Mouse (Mus musculus) heart, adult 2 months (tissue): Measurements from ENCODE around the gene Dlg1. TPM values are rescaled to one million over a fixed set of nuclear protein-coding genes. Genes with fewer than 3 reads are reported as not detected.
A peak's percentile ranks its signal among the peaks of the same experiment; 100 is the strongest.

Experiments used
- DNase-seq, 2 experiments: peaks; one replicate each; pipeline ENCODE4 v3.0.0; 2021
- H3K27ac ChIP-seq: fragments of 200-600 bp; 2 replicates; pipeline ENCODE4 v1.8.1; 2022
- H3K27me3 ChIP-seq: fragments of 200-500 bp; 2 replicates; pipeline ENCODE4 v1.6.1; 2012; ENCODE audit warnings: mild to moderate bottlenecking, low read length, inconsistent platforms, mixed read lengths; ENCODE audit not compliant: control insufficient read depth, insufficient read depth
- H3K36me3 ChIP-seq: fragments of 200-500 bp; 2 replicates; pipeline ENCODE4 v1.6.1; 2012; ENCODE audit warnings: low read length, inconsistent platforms; ENCODE audit not compliant: control insufficient read depth, insufficient read depth
- H3K4me1 ChIP-seq: fragments of 200-500 bp; 2 replicates; pipeline ENCODE4 v1.6.1; 2011; ENCODE audit warnings: low read length; ENCODE audit not compliant: control insufficient read depth, insufficient read depth
- H3K4me3 ChIP-seq: fragments of 200-600 bp; 2 replicates; pipeline ENCODE4 v1.8.1; 2022
- H3K79me2 ChIP-seq: fragments of 200-500 bp; replicated peaks from 2 replicates; pipeline ENCODE4 v1.6.1; 2012; ENCODE audit warnings: mild to moderate bottlenecking, inconsistent platforms, low read length, moderate library complexity, mixed read lengths; ENCODE audit not compliant: control insufficient read depth, insufficient read depth
- H3K9ac ChIP-seq: fragments of 200-500 bp; 2 replicates; pipeline ENCODE4 v1.6.1; 2012; ENCODE audit warnings: low read depth, mild to moderate bottlenecking, control low read depth, inconsistent platforms, low read length, mixed read lengths
- CTCF ChIP-seq: fragments of 200-600 bp; IDR thresholded peaks from 2 replicates; pipeline ENCODE4 v1.8.1; 2022; ENCODE audit warnings: antibody characterized with exemption, mild to moderate bottlenecking, moderate library complexity
- EP300 ChIP-seq: fragments of 200-500 bp; IDR thresholded peaks from 2 replicates; pipeline ENCODE4 v1.6.1; 2011; ENCODE audit warnings: low read depth, low read length, control low read depth; ENCODE audit not compliant: insufficient read depth
- POLR2A ChIP-seq: fragments of 200-500 bp; IDR thresholded peaks from 2 replicates; pipeline ENCODE4 v1.6.1; 2011; ENCODE audit warnings: mild to moderate bottlenecking, low read depth, low read length, control low read depth; ENCODE audit not compliant: insufficient read depth
- WGBS: fragments of 180-500 bp; shearing (Covaris S2); methylation state at CpG from one replicate; pipeline ENCODE4 v1.1.7; 2018; 5-methylcytosine and 5-hydroxymethylcytosine counted together
- intact Hi-C: fragments of 180-260 bp; cut with DNase I; formaldehyde crosslinking; loops from one replicate; pipeline ENCODE4 v1.15.1; 2025
- polyA plus RNA-seq: library from polyadenylated mRNA; depleted of rRNA; stranded (reverse); fragments of >200 nt; gene quantifications from 2 replicates; pipeline ENCODE4 v1.2.3, GENCODE M21; 2012
- total RNA-seq, 2 experiments: library from RNA; stranded (reverse); gene quantifications; 2 replicates each; pipeline ENCODE4 v1.2.3; 2021

The Dlg1 gene
- total and polyA plus RNA-seq, 3 experiments, result 14.9 to 61.9 (median 56.2) TPM

DNA sequence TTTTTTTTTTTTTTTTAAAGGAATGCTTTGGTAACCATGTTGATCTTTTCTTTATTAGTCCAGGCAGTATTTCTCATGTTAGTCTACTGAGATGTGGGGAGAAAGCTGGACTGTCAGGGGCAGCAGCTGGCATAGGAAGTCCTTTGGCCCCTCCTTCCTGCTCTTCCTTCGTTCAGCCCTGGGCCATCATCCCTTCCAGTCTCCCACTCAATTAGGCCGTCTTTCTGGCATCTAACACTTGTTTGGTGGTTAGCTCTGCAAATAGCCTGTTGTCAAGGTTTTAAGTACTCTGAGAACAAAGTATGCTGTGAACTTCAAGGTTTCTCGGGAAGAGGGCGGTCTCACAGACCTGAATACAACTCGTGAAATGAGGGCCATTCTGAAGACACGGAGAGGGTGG is 12.5 kb upstream of the Dlg1 start:
- Histone ChIP-seq H3K9ac (no peak overlapping the region), H3K4me3 (no peak overlapping the region), H3K4me1 (no peaks in the 10 kb centered on the region), H3K27ac (no peak overlapping the region), H3K36me3 (no peaks in the 10 kb centered on the region), H3K79me2 (no peaks in the 10 kb centered on the region), H3K27me3 (no peaks in the 10 kb centered on the region)
- TF ChIP-seq EP300 (no peak), POLR2A (no peak), CTCF (no peak)
- 54% methylated on average over 6 of the region's 6 CpGs for WGBS
- DNase-seq, result no peak
- intact Hi-C loops, result no loop called here

DNA sequence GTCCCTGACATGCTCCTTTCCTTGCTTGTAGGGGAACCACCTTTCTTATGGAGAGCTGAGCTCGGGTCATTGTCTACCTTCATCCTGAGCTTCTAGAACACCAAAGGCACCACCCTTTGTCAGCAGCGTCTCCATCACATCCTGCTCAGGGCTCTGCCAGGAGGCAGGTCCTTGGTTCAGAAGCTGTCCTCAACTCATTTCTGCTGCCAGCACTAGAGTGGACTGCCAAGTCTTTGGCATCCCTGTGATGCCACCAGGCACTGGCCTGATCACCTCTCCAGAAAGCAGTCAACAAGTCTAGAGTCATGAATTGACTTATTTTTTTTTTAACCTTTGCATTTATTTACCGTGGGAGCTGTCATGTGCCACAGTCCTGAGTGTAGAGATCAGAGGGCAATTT is 11.7 kb upstream of the Dlg1 start:
- DNase-seq, result peak in 1 of 2 experiments; percentile 20
- no peak overlapping the region for H3K27ac ChIP-seq

DNA sequence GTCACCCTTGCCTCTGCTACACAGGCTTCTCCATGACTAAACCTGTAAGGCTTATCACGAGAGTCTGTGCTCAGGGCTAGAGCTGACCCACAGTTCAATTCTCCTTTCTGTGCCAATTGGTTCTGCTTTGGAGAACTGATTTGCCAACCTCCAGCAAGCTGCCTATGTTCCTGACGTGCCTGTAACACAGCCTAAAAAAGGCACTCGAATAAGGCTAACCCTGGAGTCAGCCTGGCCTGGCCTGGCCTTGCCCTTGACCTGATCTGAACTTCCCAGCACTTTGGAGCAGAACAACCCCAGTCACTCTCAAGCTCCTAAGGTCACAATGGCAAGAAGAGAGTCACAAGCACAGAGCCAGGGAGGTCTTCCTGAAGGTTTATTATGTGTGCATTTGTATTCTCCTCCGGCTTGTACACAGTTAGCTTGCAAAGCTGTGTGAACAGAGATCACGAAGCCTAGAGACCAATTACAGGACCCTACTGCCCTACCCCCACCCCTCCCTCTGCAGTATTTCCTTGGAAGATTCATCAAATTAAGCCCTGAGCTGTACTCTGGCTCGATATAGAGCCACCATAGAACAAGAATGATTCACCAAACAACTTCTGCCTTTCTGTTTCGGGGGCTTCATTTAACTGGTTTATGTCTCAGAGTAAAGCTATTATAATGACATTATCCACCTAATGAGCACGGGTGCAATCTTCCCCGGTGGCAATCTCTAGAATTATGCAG is 11.0 kb upstream of the Dlg1 start:
- H3K9ac ChIP-seq, result no peak overlapping the region
- TF ChIP-seq POLR2A, result no peak
- TF ChIP-seq CTCF, result no peak
- TF ChIP-seq EP300, result no peak
- H3K27ac ChIP-seq, result 0 out of 2 replicates have a peak overlapping the region, but pooled peaks have one; percentile 7
- H3K36me3 ChIP-seq, result no peaks in the 10 kb centered on the region
- H3K79me2 ChIP-seq, result no peaks in the 10 kb centered on the region
- 74% methylated on average over 9 of the region's 9 CpGs for WGBS
- H3K4me3 ChIP-seq, result no peak overlapping the region
- H3K4me1 ChIP-seq, result no peaks in the 10 kb centered on the region
- no peak for DNase-seq
- intact Hi-C loops, result no loop called here
- H3K27me3 ChIP-seq, result no peaks in the 10 kb centered on the region

More for the DNA sequence above, 11.7 kb upstream of the Dlg1 start:
- WGBS, result 41% methylated on average over 3 of the region's 3 CpGs
- Histone ChIP-seq H3K4me3 (no peak overlapping the region), H3K27me3 (no peaks in the 10 kb centered on the region), H3K4me1 (no peaks in the 10 kb centered on the region), H3K79me2 (no peaks in the 10 kb centered on the region), H3K36me3 (no peaks in the 10 kb centered on the region), H3K9ac (no peak overlapping the region)
- TF ChIP-seq EP300 (no peak), CTCF (no peak), POLR2A (no peak)
- intact Hi-C loops, result no loop called here

DNA sequence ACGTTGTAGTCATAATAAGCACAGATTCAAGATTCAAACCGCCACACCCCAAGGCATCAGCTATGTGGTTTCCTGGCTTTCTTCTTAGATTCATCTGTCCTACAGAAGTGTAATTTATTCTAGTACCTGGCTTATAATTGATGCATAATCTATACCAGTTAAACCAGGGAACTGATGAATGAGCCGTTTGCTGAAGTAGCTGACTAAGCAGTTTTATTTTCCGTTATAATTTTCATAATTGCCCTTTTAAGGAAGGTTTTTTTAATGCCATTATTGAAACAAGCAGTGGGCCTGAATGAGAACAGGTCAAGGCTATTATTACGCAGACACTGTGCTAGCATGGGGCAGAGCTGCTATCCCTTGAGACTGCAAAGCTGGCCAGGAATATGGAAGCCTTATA is 9.6 kb upstream of the Dlg1 start:
- no peaks in the 10 kb centered on the region for H3K27me3 ChIP-seq
- no peak overlapping the region for H3K27ac ChIP-seq
- no peak for TF ChIP-seq POLR2A
- TF ChIP-seq CTCF, result no peak
- TF ChIP-seq EP300, result no peak
- WGBS, result 84% methylated on average over 5 of the region's 5 CpGs
- no peak for DNase-seq
- intact Hi-C loops, result no loop called here
- no peak overlapping the region for H3K9ac ChIP-seq
- H3K36me3 ChIP-seq, result no peaks in the 10 kb centered on the region
- H3K4me3 ChIP-seq, result no peak overlapping the region
- no peaks in the 10 kb centered on the region for H3K4me1 ChIP-seq
- H3K79me2 ChIP-seq, result no peaks in the 10 kb centered on the region

DNA sequence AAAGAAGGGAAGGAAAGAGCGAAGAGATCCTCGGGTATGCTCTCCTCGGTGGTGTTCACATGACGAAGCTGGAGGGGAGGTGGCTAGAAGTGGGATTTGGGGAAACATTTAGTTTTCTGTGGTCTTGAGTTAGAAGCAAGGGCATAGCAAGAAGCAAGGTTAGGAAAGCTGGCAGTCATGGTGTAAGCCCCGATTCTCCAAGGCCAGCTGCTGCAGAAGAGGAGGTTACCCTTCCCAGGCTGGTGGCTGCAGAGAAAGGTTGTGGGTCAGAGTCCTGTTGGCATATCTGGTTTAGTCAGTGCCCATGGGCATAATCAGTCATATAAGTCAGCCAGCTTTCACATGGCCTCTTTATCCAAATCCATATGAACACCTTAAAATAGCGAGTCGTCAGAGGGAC is 9.2 kb upstream of the Dlg1 start:
- H3K9ac ChIP-seq, result no peak overlapping the region
- H3K36me3 ChIP-seq, result no peaks in the 10 kb centered on the region
- DNase-seq, result no peak
- intact Hi-C loops, result no loop called here
- no peaks in the 10 kb centered on the region for H3K4me1 ChIP-seq
- no peak overlapping the region for H3K4me3 ChIP-seq
- H3K27ac ChIP-seq, result no peak overlapping the region
- no peaks in the 10 kb centered on the region for H3K79me2 ChIP-seq
- no peak for TF ChIP-seq CTCF
- no peak for TF ChIP-seq EP300
- no peak for TF ChIP-seq POLR2A
- WGBS, result 87% methylated on average over 7 of the region's 7 CpGs
- H3K27me3 ChIP-seq, result no peaks in the 10 kb centered on the region

DNA sequence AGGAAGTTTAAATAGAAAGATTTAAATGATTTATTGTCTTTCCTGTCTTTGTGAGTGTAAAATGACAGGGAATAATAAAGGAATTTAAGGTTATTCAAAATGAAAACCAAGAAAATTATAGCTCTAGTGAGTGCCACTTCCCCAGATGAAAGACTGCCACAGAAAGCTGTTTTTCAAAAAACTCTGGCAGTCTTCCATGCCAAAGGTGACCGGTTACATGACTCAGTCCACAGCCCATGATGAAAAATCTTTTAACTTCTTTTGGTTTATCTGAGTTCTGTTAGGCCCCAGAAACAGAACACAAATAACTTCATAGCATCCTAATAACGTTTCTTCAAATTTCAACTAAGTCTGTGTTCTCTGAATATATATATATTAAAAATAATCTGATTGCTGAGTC is 7.7 kb upstream of the Dlg1 start:
- DNase-seq, result no peak
- H3K4me3 ChIP-seq, result no peak overlapping the region

More for the DNA sequence above, 7.7 kb upstream of the Dlg1 start:
- Histone ChIP-seq H3K27ac (no peak overlapping the region), H3K9ac (no peak overlapping the region), H3K36me3 (no peaks in the 10 kb centered on the region), H3K27me3 (no peaks in the 10 kb centered on the region), H3K4me1 (no peaks in the 10 kb centered on the region), H3K79me2 (no peaks in the 10 kb centered on the region)
- WGBS, result 64% methylated on average over 2 of the region's 2 CpGs
- TF ChIP-seq CTCF (no peak), POLR2A (no peak), EP300 (no peak)
- intact Hi-C loops, result no loop called here
